Mouse (Mus musculus) stomach, postnatal 0 days (tissue): ENCODE measurements at regions not wholly inside any gene's neighbourhood (a gene's known extent, or its start where the extent isn't known, plus 50 kb on each side); places are given as distances from the start of the nearest gene placed in this dataset.

Experiments
- ATAC-seq: fragments of 200-750 bp; cut with Nextera tagmentation; 2 replicates; pipeline ENCODE4 v1.8.0; 2017; ENCODE audit not compliant: low FRiP score, low TSS enrichment
- DNase-seq: peaks from one replicate; pipeline ENCODE4 v3.0.0-alpha.2; 2016; ENCODE audit warnings: low spot score
- H3K27ac ChIP-seq: fragments of 300-500 bp; sonication (generic); replicated peaks from 2 replicates; pipeline ENCODE4 v1.5.1; 2014; ENCODE audit warnings: mild to moderate bottlenecking, control low read depth
- H3K27me3 ChIP-seq: fragments of 300-500 bp; sonication (generic); 2 replicates; pipeline ENCODE4 v1.6.1; 2014; ENCODE audit warnings: low read length; ENCODE audit not compliant: control insufficient read depth, insufficient read depth
- H3K36me3 ChIP-seq: fragments of 300-500 bp; sonication (generic); 2 replicates; pipeline ENCODE4 v1.6.1; 2014; ENCODE audit warnings: low read length, mixed read lengths; ENCODE audit not compliant: control insufficient read depth, insufficient read depth
- H3K4me1 ChIP-seq: fragments of 300-500 bp; sonication (generic); replicated peaks from 2 replicates; pipeline ENCODE4 v1.6.1; 2014; ENCODE audit warnings: antibody characterized with exemption; ENCODE audit not compliant: control insufficient read depth, insufficient read depth
- H3K4me2 ChIP-seq: fragments of 300-500 bp; sonication (generic); replicated peaks from 2 replicates; pipeline ENCODE4 v1.6.1; 2014; ENCODE audit warnings: low read depth, mild to moderate bottlenecking, control low read depth, moderate library complexity
- H3K4me3 ChIP-seq: fragments of 300-500 bp; sonication (generic); 2 replicates; pipeline ENCODE4 v1.5.1; 2014; ENCODE audit warnings: low read depth, low read length, control low read depth
- H3K9ac ChIP-seq: fragments of 300-500 bp; sonication (generic); 2 replicates; pipeline ENCODE4 v1.6.1; 2014; ENCODE audit warnings: mild to moderate bottlenecking, low read length, control low read depth, mixed read lengths
- H3K9me3 ChIP-seq: fragments of 300-500 bp; sonication (generic); 2 replicates; pipeline ENCODE4 v1.6.1; 2016; ENCODE audit warnings: low read length; ENCODE audit not compliant: control insufficient read depth
- CTCF ChIP-seq: IDR thresholded peaks from 2 replicates; pipeline ENCODE4 v1.5.1; 2016; ENCODE audit warnings: antibody characterized with exemption, low read depth, mild to moderate bottlenecking, moderate library complexity
- EP300 ChIP-seq: optimal IDR thresholded peaks from 2 replicates; pipeline ENCODE3; 2016; ENCODE audit warnings: antibody characterized with exemption
- WGBS: fragments of 180-500 bp; shearing (Covaris S2); extraction: QIAGEN DNeasy Blood & Tissue Kit; methylation state at CpG from one replicate; pipeline ENCODE4 v1.1.7; 2014; 5-methylcytosine and 5-hydroxymethylcytosine counted together

DNA sequence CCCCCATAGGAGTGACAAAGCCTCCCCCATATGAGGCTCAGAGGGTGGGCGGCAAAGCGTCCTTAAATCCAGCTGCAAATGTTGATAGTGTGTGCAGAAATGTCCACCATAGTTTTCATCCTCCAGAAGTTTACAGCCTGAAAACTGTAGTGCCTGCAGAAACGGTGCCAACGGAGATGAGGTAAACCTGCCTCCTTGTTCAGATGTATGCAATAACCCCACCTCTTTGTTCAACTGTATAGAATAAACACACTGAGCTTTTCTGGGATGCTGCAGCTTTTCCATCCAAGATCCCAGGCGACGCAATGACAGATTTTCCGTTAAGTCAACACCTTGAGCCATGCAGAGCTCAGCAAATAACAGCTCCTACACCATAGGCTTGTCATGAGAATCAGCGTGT, 57.3 kb upstream of the Cd180 start:
- no peak overlapping the region for H3K9ac ChIP-seq
- no peak overlapping the region for H3K4me3 ChIP-seq
- no peak overlapping the region for H3K4me2 ChIP-seq
- H3K9me3 ChIP-seq = no peaks in the 10 kb centered on the region
- H3K27me3 ChIP-seq = no peaks in the 10 kb centered on the region
- DNase-seq (no peak), ATAC-seq (no peak)
- no peak for TF ChIP-seq EP300
- no peak for TF ChIP-seq CTCF
- H3K36me3 ChIP-seq = no peaks in the 10 kb centered on the region
- 34% methylated on average over 8 of the region's 8 CpGs for WGBS
- H3K4me1 ChIP-seq = no peaks in the 10 kb centered on the region
- H3K27ac ChIP-seq = no peak overlapping the region

DNA sequence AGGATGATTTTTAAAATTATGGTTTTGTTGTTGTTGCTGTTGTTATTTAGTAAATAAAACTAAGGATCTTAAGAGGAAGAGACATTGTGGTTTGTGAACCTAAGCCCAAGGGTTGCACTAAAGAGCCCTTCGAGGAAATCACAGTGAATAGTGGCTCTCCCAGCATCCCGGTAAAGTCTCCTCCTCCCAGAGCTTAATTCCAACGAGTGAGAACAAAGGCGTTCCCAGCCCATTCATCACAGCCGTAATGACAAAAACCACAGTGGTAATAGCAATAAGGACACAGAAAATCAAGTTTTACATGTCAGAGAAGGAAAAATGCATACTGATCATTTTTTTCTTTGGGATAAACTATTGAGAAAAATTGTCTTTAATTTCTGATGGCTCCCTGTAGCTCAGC, 56.3 kb upstream of the Cd180 start:
- Histone ChIP-seq H3K4me1 (no peaks in the 10 kb centered on the region), H3K9ac (no peak overlapping the region), H3K27ac (no peak overlapping the region), H3K4me2 (no peak overlapping the region), H3K9me3 (no peaks in the 10 kb centered on the region), H3K4me3 (no peak overlapping the region), H3K36me3 (no peaks in the 10 kb centered on the region), H3K27me3 (no peaks in the 10 kb centered on the region)
- WGBS = 25% methylated on average over 5 of the region's 5 CpGs
- no peak for TF ChIP-seq CTCF
- TF ChIP-seq EP300 = no peak
- DNase-seq (no peak), ATAC-seq (no peak)

DNA sequence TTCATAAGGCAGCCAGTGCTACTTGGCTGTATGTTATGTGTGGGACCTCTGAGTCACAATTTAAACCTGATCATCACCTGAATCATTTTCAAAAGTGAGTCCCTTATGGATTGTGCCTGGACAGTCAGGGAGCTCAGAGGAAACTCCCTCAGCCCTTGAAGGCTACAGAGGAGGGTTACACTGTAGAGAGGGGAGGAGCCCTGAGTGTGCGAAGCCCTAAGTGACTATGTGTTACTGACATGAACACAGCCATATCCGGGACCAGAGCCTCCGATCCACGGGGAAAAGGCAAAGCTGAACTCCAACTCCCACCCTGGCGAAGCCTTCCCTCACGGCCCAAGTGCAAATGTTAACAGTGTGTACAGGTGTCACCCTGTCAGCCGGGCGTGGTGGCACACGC, 53.7 kb upstream of the Cd180 start:
- H3K4me3 ChIP-seq = no peak overlapping the region
- no peaks in the 10 kb centered on the region for H3K4me1 ChIP-seq
- no peak for ATAC-seq
- no peak overlapping the region for H3K4me2 ChIP-seq
- no peak overlapping the region for H3K9ac ChIP-seq
- no peaks in the 10 kb centered on the region for H3K36me3 ChIP-seq
- no peaks in the 10 kb centered on the region for H3K9me3 ChIP-seq
- no peak overlapping the region for H3K27ac ChIP-seq
- H3K27me3 ChIP-seq = no peaks in the 10 kb centered on the region
- no peak for DNase-seq
- WGBS = 85% methylated on average over 9 of the region's 9 CpGs
- no peak for TF ChIP-seq EP300
- no peak for TF ChIP-seq CTCF

DNA sequence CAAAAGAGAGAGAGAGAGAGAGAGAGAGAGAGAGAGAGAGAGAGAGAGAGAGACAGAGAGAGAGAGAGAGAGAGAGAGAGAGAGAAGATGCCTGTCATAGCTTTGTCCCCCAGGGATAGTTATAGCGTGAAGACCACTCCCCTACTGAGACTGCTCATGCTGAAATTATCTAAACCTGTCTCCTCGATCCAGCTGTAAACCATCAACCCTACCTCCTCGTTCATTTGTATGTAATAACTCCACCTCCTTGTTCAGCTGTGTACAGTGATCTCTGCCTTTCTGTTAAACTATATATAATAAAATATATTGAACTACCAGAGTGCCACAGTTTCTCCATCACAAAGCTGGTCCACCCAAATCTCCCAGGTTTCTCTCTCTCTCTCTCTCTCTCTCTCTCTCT, 53.2 kb upstream of the Cd180 start:
- Histone ChIP-seq H3K9ac (no peak overlapping the region), H3K36me3 (no peaks in the 10 kb centered on the region), H3K27me3 (no peaks in the 10 kb centered on the region), H3K27ac (no peak overlapping the region), H3K4me3 (no peak overlapping the region), H3K4me1 (no peaks in the 10 kb centered on the region), H3K9me3 (no peaks in the 10 kb centered on the region), H3K4me2 (no peak overlapping the region)
- 38% methylated on average over 3 of the region's 3 CpGs for WGBS
- ATAC-seq (no peak), DNase-seq (no peak)
- TF ChIP-seq EP300 (no peak), CTCF (no peak)
